ENCODE assay signal across 9 mouse cellular contexts in the genomic region with DNA sequence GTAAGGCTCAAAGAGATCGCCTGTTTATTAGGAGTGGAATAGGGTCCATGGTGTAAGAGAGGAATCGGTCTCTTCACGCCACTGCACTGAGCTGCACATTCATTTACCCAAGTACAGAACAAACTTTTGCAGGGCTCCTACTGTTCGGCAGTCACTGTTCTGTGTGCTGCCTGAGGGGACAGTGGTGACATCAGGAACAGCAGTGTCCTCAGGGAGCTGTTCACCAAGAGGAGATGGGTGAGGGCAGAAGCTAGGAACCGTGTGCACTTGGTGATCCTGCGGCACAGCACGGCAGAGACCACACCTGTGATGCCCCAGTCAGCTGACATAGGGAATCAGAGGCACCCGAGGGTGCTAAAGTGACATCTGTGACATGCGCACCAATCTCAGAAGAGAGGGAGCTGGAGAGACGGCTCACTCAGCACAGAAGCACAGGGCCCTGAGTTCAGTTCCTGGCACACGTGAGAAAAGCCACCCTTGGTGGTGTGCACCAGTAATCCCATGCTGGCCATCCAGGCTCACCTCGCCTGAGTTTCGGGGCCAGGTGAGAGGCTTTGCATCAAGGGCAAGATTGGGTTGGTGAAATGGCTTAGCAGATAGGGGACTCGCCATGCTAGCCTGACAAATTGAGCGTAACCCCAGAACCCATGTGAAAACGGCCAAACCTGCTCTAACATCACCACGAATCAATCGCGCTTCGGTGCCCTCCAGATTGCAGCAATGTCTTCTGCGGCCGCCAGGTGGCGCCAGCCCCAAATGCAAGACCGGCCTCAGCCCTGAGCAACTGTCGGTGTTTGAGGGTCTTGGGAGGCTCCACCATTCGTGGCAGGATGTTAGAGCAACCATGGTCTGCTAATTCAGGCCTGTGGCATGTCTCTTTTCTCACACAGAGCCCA. TPM values are rescaled to one million over a fixed set of nuclear protein-coding genes. Genes with fewer than 3 reads are reported as not detected.
DNase-seq lines count a peak whose midpoint lies in the region; ATAC-seq and TF ChIP-seq lines count a peak whose summit lies in the region.
"Had no signal": no experiment of that assay in that cellular context is flagged by ENCODE, and none has a peak within 500 bp of the region (broad histone marks: within the 10 kb centered on the region; RNA-seq: fewer than 3 reads in every experiment).

No protein-coding gene starts in this region.

- H3K4me3 ChIP-seq in forebrain, embryonic 10.5 days, result no peak overlapping the region; the same call in 1 of the 2 replicates
- H3K4me3 ChIP-seq in lung, embryonic 14.5 days (ENCODE audit: low read depth, low read length), result no peak overlapping the region
- no peak overlapping the region for H3K4me3 ChIP-seq in neural tube, embryonic 15.5 days (replicated peaks)
- H3K4me3 ChIP-seq: erythroblast, embryonic 14.5 days had no signal

- no peaks in the 10 kb centered on the region for H3K27me3 ChIP-seq in forebrain, embryonic 10.5 days (ENCODE audit: poor library complexity, severe bottlenecking)
- H3K27me3 ChIP-seq in lung, embryonic 14.5 days (ENCODE audit: insufficient read depth, low read length), result no peaks in the 10 kb centered on the region
- peaks cover 7% of the 10 kb centered on the region for H3K27me3 ChIP-seq in neural tube, embryonic 15.5 days (replicated peaks)

- WGBS in forebrain, embryonic 10.5 days, result 48% methylated on average over 26 of the region's 26 CpGs
- WGBS in lung, embryonic 14.5 days, result 40% methylated on average over 26 of the region's 26 CpGs
- WGBS in neural tube, embryonic 15.5 days, result 46% methylated on average over 26 of the region's 26 CpGs

- H3K4me2 ChIP-seq in lung, embryonic 14.5 days, result no peak overlapping the region
- no peak overlapping the region for H3K4me2 ChIP-seq in neural tube, embryonic 15.5 days

- DNase-seq in CD8-positive naive resting alpha-beta T cell, adult 2 months (ENCODE audit: low read depth in 2 of 2, low spot score in 2 of 2), result peak; percentile 65 to 73
- DNase-seq in brain, embryonic 18.5 days (ENCODE audit: low read depth, low spot score), result peak; percentile 56
- peak; percentile 84 for DNase-seq in forebrain, embryonic 10.5 days (ENCODE audit: extremely low spot score, low spot score)
- peak; percentile 74 to 83 for DNase-seq in heart, postnatal 14 days
- peak; percentile 84 to 88 for DNase-seq in kidney, postnatal 4 days
- peak; percentile 87 for DNase-seq in lung, embryonic 14.5 days
- peak; percentile 65 for DNase-seq in testis, postnatal 14 days (ENCODE audit: low spot score)

- no peaks in the 10 kb centered on the region for H3K36me3 ChIP-seq in forebrain, embryonic 10.5 days (replicated peaks)
- H3K36me3 ChIP-seq in lung, embryonic 14.5 days (ENCODE audit: insufficient read depth), result no peaks in the 10 kb centered on the region
- H3K36me3 ChIP-seq in neural tube, embryonic 15.5 days, result no peaks in the 10 kb centered on the region

- peaks cover 9% of the 10 kb centered on the region for H3K4me1 ChIP-seq in forebrain, embryonic 10.5 days
- H3K4me1 ChIP-seq in lung, embryonic 14.5 days (ENCODE audit: insufficient read depth), result no peaks in the 10 kb centered on the region
- H3K4me1 ChIP-seq in neural tube, embryonic 15.5 days, result peaks cover 6% of the 10 kb centered on the region; the same call in 1 of the 2 replicates

- peak; percentile 100 for TF ChIP-seq CTCF in lung, embryonic 14.5 days (IDR thresholded peaks at IDR 0.05; ENCODE audit: low read depth)

- no peaks in the 10 kb centered on the region for H3K9me3 ChIP-seq in forebrain, embryonic 10.5 days
- no peaks in the 10 kb centered on the region for H3K9me3 ChIP-seq in lung, embryonic 14.5 days (ENCODE audit: low read depth, low read length)
- no peaks in the 10 kb centered on the region for H3K9me3 ChIP-seq in neural tube, embryonic 15.5 days (replicated peaks)

- intact Hi-C loops in heart, postnatal 14 days (cut with DNase I), result loop anchor here (1.0 to 2.0 kb wide), 2 partner anchors 137 to 182 kb away; no protein-coding TSS in a partner anchor

- no peak overlapping the region for H3K9ac ChIP-seq in lung, embryonic 14.5 days
- H3K9ac ChIP-seq in neural tube, embryonic 15.5 days (replicated peaks), result no peak overlapping the region

- ATAC-seq in lung, embryonic 14.5 days (ENCODE audit: insufficient read depth), result peak; percentile 69
- ATAC-seq in neural tube, embryonic 15.5 days (ENCODE audit: low FRiP score), result peak; percentile 88

- no peak overlapping the region for H3K27ac ChIP-seq in forebrain, embryonic 10.5 days
- no peak overlapping the region for H3K27ac ChIP-seq in lung, embryonic 14.5 days (ENCODE audit: low read depth)
- no peak overlapping the region for H3K27ac ChIP-seq in neural tube, embryonic 15.5 days (replicated peaks)

RNA-seq across cellular contexts. Expression of a gene that starts 39.9 kb away (rescaled TPM):
- polyA plus RNA-seq in forebrain, embryonic 10.5 days (2016; fragmentation: Nextera tagmentation; extraction: Ambion mirVana), result 13.5 and 13.7 TPM in 2 replicates
- 10 to 100 TPM; 24.5 to 25.5 TPM for total RNA-seq in heart, postnatal 14 days (2021)
- 16.0 and 18.6 TPM in 2 replicates for polyA plus RNA-seq in lung, embryonic 14.5 days (2014; fragmentation: Nextera tagmentation; extraction: Ambion mirVana)
- polyA plus RNA-seq in neural tube, embryonic 15.5 days (2015; fragmentation: Nextera tagmentation; extraction: Ambion mirVana), result 5.6 and 6.7 TPM in 2 replicates
- polyA plus RNA-seq: erythroblast, embryonic 14.5 days had no signal
